Mouse (Mus musculus) layer of hippocampus, adult 9-11 months (tissue): Measurements from ENCODE around the gene Enpp1.

Experiments used
- DNase-seq: peaks from one replicate; pipeline ENCODE4 v3.0.0; 2022

Enpp1 gene

DNA sequence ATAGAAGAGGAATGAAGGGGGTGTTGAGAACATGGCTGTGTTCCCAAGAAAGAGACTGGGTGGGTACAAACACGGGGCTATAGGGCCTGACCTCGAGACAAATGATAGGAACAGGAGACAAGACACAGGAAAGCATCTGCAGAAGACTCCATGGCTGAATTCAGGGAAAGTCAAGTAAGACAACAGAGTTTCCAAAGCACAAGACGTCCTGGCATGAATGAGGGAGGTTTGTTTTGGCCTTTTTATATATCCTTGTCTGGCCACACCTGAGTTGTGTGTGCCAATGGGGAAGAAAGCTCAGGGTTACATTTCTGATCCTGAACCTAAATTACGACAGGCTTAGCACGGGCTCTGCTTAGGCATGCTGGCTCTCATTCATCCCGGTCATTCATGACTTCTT lies 4.2 kb downstream of the Enpp1 start:
- no peak for DNase-seq

DNA sequence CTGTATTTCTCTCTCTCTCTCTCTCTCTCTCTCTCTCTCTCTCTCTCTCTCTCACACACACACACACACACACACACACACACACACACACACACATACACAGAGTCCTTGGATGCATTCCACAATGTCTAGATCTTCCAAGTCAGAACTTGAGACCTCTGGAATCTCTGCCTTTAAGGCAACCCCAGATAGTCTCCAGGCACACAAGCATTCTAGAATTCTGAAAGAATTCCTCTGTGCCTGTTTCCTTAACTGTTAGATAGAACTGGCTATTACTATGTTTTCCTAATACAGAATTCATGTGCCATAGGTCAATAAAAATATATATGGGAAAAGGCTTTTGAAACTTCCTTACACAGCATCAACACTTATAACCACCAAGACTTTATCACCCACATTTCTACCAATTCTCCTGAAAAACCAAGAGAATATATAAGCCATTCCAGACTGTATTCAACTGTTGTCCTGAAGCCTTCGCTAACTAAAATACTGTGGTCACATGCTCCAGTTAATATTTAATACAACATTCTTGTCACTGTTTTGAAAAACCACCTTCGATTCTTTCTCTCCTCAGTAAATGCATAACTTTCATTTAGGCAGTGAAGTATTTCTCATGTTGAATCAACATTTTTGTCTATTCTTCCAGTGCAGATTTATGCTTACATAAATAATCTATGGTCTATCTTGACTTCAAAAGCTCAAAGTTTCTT lies 5.4 kb downstream of the Enpp1 start:
- no peak for DNase-seq

DNA sequence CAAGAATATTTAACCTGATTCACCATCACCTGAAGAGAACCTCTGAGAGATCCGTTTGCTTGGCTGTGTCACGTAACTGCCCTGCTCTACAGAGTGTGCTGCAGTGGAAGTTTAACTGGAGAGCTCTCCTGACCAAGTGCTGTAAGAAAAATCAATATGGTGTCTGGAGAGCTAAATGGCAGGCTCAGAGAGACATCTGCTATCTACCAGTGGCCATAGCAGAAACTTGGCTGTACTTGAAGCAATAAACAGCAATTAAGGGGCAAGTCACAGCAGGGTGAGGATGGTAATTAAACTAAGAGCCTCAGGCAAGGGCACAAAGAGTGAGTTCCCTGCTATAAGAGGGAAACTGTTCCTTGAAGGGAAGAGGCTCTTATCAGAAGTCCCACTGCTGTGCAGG lies 9.3 kb downstream of the Enpp1 start:
- no peak for DNase-seq

DNA sequence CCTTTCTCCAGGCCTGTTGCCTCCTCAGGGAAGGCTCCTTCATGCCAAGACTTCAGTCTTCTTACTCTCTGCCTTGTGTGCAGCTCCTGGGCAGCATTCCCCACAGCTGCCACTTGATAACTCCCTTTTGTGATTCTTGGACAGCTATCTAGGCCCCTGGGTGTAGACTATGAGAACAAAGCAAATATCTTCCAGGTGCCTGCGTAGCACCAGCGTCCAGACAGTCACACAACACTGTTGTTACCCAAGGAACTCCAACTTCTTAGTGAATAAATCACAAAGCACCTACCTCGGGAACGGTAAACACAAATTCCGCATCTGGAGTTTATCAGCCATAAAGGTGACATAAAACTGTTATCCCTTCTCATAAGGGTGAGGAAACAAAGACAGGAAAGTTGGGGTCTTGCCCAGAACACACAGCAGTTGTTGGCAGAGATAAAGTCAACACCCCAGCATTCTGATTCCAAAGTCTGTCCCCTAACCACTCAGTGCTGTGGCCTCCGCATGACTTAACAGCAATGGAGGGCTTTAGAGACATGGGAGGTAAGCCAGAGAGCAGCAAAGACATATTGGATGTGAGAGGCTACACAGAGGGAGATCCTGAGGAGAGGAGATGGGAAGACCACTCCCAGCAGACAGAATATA lies 13.7 kb downstream of the Enpp1 start:
- no peak for DNase-seq

DNA sequence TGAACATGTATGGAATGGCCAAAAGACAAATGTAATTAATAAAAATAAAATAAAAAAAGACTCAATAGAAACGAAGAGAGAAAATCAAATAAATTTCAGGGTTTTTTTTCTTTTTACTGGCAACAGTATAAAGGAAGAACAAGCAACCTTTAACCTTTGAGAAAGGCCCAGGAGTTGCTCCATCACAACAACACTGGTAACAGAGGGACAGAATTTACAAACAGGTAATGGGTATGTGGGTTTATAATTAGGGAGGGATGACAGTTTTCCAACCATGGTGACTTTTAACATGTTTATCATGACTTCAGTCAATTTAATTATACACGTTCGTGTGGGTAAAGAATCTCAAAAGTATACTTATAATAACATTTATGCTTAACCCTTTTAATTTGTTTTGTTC lies 15.2 kb downstream of the Enpp1 start:
- DNase-seq: no peak

DNA sequence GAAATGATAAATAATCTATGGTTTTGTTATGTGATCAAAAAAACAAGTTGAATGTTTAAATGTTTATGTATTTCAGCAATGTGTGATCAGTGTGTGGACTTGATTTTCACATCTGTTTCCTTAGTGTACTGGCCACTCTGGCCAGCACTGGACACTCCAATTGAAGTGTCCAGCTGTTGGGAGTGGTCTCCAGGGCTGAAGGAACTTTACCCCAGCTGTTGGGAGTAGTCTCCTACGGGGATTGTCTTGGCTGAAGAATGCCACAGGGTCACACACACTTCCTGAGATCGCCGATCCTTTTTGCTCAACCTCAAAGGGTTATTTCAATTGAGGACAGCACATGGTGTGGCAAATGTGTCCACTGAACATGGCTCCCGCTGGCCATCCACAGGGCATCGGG lies 16.2 kb downstream of the Enpp1 start:
- DNase-seq: no peak

DNA sequence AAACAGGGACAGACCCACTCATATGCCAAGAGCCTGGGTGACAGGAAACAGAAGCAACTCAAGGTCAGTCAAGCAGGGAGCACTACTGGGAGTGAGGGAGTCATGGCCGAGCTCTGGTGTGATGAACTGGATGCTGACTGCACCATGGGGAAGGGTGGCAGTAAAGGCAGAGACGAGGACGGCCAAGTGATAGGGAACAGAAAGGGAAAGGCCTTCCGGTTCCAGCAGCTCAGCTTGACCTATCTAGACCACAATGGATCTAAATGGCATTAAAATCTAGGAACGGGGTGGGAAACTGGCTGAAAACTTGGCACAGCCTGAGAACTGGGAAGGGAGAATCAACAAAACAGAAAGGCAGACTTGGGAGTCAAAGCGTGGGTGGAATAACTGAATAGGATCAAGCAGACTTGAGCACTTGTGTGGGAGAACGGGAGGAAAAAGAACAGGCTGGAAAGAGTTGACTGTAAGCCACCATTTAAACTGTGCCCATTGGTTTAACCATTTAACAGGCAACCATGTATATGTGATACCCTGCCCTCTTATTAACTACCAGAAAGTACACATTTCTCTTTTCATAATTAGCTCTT lies 29.3 kb downstream of the Enpp1 start:
- no peak for DNase-seq

DNA sequence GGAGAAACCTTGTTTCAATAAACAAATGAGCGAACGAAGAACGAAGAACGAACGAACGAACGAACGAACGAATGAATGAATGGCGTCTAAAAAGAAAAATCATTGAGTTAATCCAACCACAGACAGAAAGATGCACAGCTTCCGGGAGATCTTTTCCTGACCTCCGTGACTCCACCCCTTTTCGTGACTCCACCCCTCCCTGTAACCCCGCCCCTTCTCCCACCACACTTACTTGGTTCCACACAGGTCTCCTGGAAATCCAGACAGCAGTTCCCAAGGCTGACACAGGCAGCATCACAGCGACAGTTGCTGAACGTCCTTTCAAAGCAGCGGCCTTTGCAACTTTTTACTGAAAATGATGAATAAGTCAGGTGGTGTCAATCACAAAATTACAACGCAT lies 34.3 kb downstream of the Enpp1 start:
- DNase-seq: no peak

DNA sequence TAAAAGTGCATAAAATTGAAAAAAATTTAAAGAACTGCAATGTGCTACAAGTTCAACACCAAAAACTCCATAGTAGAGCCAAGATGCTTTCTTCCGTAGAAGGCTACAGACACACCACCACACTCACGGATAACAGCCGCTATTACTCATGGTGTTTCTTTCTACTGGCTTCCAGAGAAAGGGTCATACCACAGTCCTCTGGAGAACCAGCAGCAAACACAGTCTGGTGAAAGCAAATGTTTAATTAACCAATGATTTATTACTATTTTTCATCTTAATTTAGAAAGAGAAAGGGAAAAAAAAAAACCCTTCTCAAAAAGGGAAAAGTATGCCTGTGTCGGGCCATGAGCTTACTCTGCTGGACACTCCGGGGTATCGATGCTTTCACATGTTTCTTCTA lies 37.7 kb downstream of the Enpp1 start:
- DNase-seq: no peak

DNA sequence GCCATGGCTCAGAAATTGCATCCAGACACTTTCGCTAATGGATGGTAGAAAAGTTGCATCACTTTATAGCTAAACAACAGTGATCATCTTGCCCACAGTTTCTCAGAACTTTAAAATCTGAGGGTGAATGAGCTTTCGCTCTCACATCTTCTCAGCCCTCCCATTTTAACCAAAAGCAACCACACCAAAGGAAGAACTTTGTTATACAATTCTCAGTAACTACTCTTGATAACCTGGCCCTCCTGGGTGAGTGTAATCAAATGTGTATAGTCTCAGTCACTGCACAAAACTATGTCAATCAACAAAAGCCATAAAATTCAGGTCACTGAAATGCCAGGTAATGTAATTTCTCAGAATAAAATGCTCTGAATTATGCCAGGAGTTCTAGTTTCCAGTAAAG lies 39.0 kb downstream of the Enpp1 start:
- DNase-seq: no peak

DNA sequence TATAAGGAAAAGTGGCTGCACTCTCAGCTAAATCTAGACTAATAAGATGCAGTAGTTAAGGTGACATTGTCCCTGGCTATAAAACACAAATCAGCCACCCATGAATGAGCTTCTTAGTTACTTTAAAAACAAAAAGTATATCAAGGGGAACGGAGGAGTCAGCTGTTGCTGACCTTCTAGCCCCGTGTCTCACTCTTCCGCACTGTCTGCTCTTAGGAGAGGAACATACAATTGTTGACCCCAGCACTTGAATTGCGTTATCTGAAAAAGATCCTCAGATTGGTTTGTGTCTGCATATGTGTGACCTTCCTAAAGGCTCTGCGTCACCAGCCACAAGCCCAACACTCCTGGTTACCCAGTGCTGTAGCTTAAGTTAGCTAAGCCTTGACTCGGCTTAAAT lies 41.4 kb downstream of the Enpp1 start:
- DNase-seq: no peak

DNA sequence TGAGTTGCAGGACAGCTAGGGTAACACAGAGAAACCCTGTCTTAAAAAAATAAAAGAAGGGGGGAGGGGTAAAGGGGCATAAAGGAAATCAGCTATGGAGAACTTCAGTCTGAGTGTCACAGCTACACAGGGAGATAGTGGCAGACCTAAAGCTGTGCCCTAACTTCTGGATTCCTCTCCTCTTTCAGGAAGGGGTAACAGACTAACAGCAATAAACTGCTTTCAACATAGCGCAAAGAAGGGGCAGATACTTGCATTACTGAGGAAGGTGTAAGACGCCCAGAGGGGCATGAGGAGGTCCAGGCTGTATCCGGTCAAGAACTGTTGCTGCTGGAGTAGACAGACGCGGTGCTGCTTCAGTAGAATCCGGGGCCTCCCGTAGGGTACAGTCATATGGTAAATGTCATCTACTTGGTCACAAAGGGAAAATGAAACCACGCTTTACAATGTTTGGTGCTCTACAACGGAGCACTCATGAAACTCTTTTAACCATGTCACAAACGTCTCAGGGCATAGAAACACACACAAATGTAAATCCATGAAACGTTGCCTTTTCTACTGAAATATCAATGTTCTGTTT lies 60.9 kb downstream of the Enpp1 start:
- DNase-seq: no peak

DNA sequence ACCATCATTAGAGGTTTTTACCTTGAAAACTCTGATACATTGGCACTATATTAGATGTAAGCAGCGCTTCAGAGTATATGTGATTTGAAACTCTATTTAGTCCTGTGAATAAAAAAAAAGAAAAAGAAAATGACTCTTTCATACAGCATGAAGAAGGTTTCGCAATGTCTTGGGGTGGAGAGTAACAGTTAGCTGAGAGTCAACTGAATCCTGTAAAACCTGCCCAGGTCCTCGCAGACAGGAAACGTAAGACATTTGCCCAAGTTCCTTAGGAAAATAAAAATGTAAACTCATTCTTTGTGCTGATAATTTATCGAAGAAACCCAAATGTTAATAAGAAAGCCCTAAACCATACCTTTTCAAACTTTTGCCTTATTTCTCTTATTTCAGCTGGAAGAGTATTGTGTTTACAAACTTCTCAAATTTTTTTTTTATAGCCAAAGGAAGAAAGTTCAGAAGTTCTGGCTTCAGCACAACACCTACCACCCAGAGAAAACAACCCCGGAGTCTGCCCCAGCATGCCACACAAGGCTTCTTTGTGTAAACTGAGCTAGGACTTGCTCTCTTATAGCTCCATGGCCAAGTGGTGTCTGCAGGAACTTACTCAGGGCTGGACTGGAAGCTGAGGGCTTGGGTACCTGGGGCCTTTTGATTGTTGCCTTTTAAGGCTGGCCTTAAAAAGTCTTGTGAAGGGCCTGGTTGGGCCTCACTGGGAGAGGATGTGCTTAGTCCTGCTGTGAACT lies 63.8 kb downstream of the Enpp1 start:
- DNase-seq: no peak

DNA sequence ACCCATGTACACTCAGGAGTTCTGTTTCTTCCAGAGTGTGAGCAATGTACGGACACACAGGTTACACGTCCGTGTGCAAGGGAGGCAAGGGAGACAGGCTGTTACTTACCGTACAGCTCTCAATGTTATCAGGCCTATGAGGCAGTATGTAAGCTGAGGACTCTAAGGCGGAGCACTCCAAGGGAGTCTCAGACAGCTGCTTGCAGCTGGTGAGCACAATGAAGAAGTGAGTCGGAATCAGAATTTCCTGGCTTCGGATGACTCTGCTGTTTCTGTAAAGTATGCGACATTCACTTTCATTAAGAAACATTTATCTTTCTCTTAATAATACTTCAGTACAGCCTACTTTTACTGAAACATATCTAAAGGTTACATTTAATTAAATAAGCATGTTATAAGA lies 66.8 kb downstream of the Enpp1 start:
- no peak for DNase-seq

DNA sequence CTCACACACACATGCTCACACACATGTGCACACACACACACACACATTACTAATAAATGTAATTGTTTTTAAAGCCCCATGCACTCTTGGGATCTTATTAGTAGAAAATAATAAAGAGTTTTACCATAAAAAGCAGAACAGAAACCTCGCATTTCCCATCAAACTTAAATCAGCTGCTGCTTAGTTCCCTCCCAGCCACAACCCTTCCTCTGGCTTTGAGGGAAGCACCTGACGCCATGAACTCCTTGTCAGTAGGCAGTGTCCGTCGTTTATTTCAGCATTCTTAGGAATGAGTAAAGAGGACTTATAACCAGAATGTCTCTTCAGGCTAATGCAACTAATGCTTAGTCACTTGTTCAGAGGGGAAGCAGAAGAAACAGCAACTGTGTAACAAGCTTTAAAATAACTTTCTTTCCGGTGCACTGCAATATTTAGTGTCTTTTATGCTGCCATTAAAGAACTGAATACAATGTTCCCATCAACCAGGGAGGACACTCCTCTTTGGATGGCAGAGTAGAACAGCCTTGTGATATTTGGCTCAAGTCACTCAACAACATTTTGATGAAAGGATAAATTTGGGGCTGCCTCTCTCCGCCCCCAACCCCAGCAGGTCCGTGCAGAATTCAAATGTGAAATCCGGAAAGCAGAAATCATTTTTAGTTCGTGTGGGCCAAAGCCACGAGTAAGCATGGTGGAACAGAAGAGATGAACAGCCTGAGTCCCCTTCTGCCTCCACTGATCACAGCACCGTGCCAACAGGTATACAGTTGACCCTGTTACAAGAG lies 69.0 kb downstream of the Enpp1 start:
- DNase-seq: peak; percentile 58

DNA sequence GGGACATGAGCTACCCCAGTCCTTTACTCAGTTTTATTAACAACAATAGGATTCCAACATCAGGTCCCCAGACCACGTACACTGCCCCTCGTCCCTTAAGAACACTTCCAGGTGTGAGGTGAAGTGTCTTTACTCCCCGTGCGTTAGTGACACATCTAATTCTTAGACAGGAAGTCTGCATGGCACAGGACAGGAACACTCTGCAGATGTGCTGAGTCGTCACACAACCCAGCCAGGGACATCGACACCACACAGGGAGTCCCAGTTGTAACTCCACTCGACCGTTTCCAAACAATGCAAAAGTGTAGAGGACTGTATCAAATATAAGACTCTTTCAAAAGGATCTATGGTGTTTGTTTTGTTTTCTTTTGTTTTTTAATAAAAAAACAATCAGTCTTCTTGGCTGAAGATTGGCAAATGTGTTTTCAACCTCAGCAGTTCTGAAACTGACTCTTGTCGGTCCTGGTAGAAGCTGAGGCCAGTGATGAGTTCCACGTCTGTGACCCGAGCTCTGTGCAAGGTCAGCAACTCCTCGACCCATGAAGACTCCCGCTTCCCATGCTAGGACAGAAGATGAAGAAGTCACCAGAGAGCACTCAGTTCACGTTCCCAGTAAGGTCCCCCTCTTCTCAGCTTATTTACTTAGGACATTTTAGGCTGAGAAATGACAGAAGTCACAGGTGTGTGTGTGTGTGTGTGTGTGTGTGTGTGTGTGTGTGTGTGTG lies 70.4 kb downstream of the Enpp1 start:
- no peak for DNase-seq

DNA sequence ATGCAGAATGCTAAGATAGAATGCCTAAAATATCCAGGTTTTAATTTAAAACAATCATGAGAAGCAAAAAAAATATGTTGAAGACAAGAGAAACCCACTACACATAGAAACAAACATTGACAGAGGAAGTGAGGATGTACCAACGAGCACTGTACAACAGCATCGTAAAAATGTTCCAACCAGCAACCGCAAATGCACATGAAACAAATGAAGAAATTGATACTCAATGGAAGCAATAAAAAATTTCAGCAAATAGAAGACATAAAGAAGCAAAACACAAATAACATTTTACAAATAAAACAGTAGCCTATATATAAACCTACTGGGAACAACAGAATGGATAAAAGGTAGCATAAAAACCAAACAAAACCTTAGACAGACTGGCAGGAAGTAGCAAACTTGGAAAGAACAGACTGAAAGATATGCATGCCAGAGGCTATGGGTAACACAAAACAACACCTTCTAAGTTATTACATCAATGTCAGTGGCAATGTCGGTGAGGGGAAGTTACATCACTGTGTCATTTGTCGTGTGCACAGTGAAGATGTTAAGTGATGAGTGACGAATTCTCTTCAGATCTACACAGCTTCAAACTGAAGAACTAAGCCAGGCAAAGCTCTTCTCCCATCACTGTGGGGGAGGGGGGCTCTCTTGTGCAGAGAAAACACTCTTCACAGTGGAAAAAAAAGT lies 71.6 kb downstream of the Enpp1 start:
- DNase-seq: no peak

DNA sequence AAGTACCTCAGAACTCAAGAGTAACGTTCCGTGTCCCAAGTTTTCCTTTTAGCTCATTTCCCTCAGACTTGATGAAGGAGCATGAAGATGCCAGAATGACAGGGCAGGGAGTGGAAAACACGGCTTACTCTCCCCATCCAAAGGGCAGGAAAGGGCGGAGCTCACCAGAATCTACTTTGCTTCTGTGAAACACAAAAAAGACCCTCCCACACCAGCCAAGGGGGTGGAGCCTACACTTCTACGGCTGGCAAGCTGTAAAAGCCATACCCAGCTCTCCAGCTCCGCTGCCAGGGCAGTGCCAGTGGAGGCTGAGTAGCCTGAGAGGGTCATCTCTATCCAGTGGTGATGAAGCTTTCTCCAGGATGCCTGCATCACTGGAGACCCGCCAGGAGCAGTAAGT lies 72.4 kb downstream of the Enpp1 start:
- no peak for DNase-seq

DNA sequence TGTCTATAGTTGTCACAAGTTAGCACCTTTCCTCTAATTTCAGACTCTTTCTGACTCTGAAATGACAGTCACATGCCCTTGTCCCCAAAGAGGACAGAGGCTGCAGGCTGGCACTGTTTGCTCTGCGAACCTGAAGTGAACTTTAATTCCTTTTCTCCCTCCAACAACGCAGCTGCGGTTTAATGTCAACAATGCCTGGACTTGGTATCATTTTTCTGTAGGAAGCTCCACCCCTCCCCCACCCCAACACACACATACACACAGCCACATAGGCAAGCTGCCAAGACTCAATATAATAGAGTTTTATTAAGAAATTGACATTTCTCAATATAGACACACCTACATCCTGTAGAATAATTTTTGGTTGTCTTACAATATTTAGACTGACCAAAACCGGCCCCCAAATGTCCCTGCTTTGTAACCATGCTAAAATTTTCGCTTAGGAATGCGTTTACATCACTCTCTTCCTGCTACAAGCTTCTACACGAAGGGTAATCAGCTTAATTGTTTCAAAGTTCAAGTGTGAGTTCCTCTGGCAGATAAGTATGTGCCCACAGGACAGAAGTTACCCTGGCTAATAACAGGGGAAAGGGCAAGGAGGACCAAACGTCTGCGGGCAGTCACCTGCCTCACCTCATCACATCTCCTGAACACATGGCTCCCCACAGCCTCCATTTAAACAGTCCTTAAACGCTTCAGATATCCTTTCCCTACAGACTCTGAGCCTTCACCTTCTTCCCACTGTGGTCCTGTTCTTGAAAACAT lies 73.5 kb downstream of the Enpp1 start:
- DNase-seq: no peak

DNA sequence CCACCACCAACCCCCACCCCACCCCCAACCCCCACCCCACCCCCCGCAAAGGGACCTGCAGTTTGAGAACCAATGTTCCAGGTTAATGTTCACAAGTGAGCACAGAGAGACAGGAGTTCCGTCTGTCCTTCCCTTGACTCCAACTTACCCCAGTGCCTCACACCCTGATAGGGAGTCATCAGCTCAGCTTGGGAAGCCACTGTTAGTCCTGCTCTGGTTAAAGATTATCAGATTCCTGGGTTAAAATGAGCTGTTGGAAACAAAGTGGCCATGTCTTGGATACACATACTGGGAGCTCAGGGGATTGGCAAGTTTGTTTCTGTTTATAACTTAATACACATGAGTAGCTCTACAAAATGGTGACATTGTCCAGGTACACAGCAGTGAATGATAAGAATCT lies 75.0 kb downstream of the Enpp1 start:
- DNase-seq: no peak

DNA sequence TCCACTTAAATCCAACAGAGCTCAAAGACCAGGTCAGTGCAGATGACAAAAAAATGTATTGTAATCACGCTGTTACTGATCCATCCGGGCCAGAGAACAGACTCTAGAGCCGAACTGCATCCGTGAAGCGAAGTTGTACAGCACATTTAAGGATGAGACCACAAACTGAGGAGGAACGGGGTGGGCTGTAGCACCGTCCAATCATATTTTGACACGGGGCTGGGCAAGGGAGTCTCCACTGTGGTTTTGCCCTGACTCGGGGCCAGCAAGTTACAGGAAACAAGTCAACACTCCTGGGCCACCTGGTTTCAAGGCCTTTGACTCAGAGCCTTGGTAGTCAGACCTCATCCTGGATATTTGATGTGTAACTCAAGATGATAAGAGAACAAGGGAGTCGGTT lies 76.1 kb downstream of the Enpp1 start:
- no peak for DNase-seq
